Mouse (Mus musculus) testis, adult 2 months (tissue): Measurements from ENCODE around the gene Usp50.

ENCODE experiments used
- CTCF ChIP-seq: fragments of 200-500 bp; IDR thresholded peaks from 2 replicates; pipeline ENCODE4 v1.5.1; 2012; ENCODE audit warnings: low read depth, mild to moderate bottlenecking, inconsistent platforms, low read length, moderate library complexity; ENCODE audit not compliant: control insufficient read depth, insufficient read depth, insufficient replicate concordance
- POLR2A ChIP-seq: fragments of 200-500 bp; IDR thresholded peaks from 2 replicates; pipeline ENCODE4 v1.6.1; 2012; ENCODE audit warnings: low read depth, mild to moderate bottlenecking, inconsistent platforms, low read length, moderate library complexity; ENCODE audit not compliant: control insufficient read depth

DNA sequence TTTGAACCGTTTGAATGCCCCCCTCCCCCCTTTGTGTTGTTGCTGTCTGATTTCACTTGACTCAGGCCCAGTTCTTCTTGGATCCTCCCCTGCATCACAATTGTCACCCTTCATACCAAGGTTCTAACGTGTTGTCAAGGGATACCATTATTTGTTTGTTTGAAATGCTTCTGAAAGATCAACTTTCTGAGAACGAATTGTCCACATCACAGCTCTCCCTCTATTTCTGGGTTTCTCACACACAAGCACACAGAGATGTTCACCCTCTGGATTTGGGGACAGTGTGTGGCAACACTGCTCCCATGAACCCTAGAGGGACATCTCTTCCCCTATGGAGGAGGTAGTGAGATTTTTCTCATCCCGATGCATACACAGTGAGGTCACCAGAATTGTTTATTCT, at the start of gene Usp50:
- TF ChIP-seq POLR2A, result no peak
- TF ChIP-seq CTCF, result no peak
